Mouse (Mus musculus) left cerebral cortex, postnatal 36 days (tissue): Measurements from ENCODE around the gene Acbd5. TPM values are rescaled to one million over a fixed set of nuclear protein-coding genes. Genes with fewer than 3 reads are reported as not detected.
"Not testable (repeated sequence)": the region's sequence is repeated elsewhere in the genome, so short reads cannot be mapped to it uniquely, and the experiment has no call there.

Source experiments
- DNase-seq, 2 experiments: peaks; one replicate each; pipeline ENCODE4 v3.0.0; 2021 to 2022; ENCODE audit warnings: low spot score in 2 of 2, mixed read lengths in 1 of 2
- intact Hi-C: fragments of 180-260 bp; cut with DNase I; formaldehyde crosslinking; loops from one replicate; pipeline ENCODE4 v1.15.1; 2025
- total RNA-seq, 2 experiments: library from RNA; stranded (reverse); gene quantifications; 2 replicates each; pipeline ENCODE4 v1.2.3; 2021

The Acbd5 gene
- total RNA-seq = 10 to 100 TPM; 72.6 to 78.9 TPM

DNA sequence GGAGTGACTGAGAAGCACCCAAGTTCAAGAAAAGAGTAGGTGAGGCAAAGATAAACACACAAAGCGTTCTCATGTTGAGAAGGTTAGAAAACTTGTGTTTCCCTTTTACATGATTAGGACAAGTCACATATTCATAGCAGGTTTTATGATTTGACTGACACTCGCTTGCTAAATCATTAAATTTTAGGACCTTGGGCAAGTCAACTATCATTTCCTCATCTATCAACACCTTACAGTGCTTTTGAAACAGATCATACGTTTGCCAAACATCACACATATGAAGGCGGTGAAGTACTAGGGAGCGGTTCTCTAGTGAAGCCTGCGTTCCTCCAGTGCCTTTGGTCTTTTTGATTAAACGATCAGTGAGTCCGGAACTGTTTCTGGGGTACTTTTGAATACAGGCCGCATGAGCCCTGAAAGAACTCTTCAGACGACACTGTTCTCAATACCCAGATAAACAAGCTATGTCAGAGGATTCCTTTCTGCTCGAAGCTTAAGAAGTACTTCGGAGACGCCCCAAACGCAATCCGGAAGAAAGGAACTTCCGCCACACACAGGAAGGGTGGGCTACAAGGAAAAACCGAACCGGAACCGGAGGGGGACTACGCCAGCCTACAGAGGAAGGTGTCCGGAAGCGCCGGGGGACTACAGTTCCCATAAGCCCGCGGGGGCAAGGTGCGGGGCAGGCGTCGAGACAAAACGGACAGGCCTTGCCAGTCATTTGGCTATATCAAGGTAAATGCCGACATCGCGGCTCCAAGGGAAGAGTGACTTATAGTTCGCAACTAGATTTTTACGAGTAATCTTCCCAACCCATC is at the start of gene Acbd5:
Acbd5 (plus strand) TSS at position 616 of the 818 bp plus-strand sequence.
- intact Hi-C loops = loop anchor here (1.0 to 2.0 kb wide), 2 partner anchors 27 to 89 kb away; partner anchors contain the start of genes Abi1, Mastl and Yme1l1
- peak; percentile 95 to 97 for DNase-seq

DNA sequence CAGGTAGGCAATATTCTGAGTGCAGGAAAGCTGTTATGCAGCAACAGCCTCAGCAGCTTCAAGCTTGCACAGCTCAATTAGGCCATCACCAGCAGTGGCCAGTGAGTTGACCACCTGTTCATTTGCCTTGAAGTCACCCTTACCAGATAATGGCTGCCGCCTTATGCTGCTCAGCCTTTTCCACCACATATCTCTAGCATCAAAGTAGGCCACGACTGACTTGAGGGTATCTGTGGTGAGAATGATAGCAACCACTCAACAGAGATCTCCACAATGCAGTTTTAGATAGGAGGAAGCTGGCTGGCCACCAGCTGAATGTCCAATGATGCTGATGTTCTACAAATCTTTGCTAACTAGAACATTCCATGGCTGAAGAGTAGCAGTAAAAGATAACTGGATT is 48.8 kb upstream of the Acbd5 start:
- no peak for DNase-seq
- intact Hi-C loops = no loop called here

DNA sequence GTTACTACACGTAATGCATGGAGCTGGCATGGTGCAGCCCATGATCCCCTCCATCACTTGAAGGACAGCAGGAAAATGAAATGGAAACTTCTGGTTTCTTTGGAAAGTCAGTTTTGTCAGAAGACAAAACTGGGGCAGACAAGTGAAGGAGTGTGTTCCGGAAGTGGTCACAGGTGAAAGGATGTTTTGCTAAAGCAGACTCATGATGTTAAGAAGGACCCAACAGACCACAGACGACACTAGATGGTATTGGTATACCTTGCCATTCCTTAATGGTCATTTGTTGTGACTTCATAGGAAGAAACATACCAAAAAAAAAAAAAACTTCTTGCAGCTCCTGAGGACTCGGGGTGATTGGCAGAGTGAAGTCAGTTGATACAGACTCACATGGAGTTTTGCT is 46.6 kb upstream of the Acbd5 start:
- no peak for DNase-seq
- intact Hi-C loops = no loop called here

DNA sequence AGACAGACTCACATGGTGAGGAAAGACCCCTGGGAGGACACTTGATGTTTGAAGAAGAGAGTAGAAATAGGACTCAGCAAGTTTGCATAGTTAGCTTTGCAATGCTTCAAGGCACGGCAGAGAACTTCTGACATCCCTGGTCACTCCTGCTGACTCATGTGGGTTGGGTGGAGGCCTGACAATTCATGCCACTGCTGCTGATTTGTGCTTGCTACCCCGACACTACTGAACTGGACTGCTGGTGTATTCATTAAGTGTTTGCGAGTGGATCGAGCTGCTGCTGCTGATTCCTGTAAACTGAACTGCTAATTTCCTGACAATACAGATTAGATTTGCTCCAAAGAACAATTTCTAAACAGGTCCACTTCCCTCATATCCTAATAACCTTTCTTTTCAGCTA is 46.2 kb upstream of the Acbd5 start:
- DNase-seq = no peak
- intact Hi-C loops = no loop called here

DNA sequence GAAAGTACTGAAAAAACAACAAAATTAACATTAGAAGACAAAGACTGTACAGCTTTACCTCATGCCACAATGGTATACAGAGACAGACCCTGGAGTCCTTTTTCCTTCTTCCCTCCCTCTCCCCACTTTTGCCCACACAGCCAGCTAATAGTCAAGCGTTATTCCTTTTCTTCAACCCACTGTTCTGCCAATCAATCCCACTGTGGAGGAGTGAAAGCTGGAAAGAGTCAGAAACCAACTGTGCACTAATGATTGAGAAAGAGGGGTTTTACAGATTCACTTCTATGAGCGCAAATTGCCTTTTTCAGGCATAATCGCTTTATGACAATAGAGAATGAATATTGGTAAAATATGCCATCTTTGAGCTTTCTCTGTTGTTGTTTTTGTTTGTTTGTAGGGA is 44.9 kb upstream of the Acbd5 start:
- no peak for DNase-seq
- intact Hi-C loops = no loop called here

DNA sequence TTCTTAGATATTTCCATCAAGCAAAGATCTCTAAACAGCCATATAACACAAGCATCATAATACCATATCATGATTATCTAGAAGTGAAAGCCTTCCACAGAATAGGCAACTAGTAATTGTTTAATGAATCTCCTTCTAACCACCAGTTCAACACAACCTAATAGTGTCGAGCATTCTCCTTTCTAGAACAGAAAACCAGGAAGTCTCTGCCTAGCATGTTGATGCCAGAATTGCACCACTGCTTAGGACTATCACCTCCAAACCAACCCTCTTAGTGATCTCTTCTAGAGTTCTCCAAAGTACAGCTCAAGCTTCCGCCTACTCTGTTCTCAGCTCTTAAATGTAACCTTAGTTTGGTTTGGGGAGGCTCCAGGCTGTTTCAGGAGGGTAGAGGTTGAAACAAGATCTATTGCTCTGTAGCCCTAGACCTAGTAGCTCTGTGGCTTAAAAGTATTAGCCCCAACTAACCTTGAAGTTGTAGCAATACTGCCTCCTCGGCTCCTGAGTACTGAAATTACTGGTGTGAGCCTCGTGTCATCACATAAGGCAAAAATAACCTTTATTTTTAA is 44.2 kb upstream of the Acbd5 start:
- DNase-seq = no peak
- intact Hi-C loops = no loop called here

DNA sequence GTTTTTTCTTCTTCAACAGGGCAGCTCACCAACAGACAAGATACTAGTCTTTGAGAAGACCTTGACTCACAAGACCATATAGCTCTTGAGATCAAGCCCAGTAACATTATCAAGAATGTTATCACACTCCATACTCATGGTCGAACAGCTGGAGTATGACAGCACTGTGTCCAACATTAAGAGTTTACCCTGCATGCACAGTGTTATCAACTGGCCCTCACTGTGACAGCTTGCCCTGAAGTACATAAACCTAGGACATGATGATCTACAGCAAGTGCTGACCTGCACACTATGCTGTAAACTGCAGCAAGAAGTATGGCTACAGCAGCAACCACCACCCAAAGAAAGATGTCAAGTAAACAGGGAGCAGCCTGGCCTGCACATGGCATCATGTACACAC is 41.6 kb upstream of the Acbd5 start:
- no peak for DNase-seq
- intact Hi-C loops = no loop called here

DNA sequence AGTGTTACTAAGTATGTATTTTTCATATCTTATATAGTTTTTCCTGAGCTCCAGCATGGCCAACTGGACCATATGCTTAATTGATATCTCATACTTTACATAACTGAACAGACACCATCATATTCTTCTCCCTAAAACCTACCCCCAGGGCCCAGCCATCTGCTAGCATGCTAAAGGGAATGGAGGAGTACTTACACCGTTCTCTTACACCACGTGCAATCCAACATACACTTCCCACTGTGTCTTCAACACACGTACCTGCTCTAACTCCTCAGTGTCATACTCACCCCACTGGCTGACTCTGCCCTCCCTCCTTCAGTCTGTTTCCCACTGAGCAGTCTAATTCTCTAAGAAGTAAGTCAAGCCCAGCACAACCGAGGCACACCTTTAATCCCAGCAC is 39.1 kb upstream of the Acbd5 start:
- intact Hi-C loops = no loop called here
- no peak for DNase-seq

DNA sequence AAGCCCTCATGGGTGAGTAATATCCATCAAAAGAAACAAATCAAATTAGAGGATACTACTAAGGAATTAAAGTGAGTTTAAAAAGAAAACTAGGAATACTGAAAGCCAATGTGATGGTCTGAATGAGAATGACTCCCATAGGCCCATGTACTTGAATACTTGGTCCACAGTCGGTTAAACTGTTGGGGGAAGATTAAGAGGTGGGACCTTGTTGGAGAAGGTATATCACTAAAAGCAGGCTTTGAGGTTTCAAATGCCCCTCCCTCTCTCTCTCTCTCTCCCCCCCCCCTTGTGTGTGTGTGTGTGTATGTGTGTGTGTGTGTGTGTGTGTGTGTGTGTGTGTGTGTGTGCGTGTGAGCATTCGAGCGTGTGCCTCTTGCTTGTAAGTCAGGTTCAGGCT is 37.3 kb upstream of the Acbd5 start:
- no peak for DNase-seq
- intact Hi-C loops = no loop called here

DNA sequence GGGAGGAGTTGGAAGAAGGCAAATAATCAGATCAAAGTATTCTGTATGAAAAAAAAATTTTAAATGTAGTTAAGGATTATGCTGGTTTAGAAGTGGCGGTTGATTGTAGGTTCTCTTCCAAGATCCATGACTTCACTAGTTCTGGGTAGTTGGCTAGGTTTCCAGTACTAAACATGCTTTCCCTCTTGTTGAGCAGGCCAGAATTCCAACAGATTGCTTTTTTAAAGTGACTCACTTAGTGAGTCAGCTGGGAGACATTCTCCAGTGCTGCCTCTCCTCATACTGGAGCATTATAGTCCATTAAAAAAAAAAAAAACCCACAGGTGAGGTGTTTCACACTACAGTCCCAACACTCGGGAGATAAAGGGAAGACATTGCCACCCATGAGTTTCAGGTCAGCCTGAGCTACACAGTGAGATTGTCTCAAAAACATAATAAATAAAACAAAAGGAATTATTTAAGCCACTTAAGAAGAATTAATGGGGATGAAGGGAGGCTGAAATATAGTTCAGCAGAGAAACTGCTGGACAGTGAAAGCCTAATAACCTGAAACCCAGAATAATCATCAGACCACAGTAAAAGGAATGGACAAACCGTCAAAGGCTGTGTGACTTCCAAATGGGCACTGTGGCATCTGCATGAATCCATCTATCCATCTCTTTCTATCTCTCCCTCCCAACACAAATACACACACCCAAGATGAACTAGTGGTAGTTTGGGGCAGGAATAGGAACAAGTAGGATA is 33.1 kb upstream of the Acbd5 start:
- intact Hi-C loops = loop anchor here (5.0 kb wide), 2 partner anchors 48 to 73 kb away; no protein-coding TSS in a partner anchor
- DNase-seq = no peak

DNA sequence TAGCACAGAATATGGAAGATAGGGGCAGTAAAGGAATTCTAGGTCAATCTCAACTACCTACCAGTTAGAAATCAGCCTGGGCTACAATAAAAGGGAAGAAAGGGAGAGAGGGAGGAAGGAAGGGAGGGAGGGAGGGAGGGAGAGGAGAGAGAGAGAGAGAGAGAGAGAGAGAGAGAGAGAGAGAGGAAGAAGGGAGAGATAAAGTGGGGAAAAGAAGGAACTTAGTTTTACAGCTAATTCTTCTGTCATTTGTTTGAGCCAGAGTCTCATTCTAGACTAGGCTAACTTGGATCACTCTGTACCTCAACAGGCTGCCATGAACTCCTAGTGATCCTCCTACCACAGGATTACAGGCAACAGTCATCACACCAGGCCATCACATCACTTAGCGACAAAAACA is 32.5 kb upstream of the Acbd5 start:
- no peak for DNase-seq
- intact Hi-C loops = loop anchor here (5.0 kb wide), 2 partner anchors 48 to 73 kb away; no protein-coding TSS in a partner anchor

DNA sequence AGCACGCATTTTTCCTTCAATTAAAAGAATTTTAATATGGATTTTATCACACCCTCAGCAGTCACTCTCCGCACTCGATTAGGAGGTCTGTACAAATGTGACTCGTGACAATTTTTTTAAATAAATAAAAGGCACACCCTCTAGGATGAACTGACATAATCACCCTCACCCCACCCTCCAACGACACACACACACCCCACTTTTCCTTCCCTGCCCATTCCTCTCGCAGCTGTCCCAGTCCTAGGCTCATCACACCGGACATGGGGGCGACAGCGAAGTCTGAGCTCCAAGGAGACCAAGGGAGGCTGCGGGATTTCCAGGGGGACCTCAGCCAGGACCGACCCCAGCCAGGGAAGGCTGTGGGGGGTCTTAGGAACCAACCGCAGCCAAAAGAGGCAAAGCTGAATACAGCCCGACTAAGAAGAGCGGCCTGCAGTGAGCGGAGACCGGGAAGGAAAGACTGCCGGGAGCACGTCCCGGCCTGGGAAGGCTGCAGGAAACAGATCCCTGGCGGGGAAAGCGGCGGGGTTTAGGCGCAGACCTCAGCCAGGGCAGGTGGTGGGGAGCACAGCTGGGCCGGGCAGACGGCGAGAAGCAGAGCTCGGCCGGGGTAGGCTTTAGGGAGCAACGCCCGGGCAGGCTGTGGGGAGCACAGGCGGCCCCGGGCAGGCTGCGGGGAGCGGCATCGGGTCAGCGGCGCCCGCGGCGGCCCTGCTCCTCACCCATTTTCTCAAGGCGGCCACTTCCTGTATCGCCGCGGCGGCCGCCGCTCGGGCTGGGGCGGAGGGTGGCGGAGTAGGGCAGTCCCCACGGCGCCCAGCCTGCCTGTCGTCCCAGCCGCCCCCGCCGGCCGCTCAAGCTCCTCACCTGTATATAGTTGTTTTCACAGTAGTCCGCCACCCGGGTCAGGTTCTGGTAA is 28.6 kb upstream of the Acbd5 start:
- intact Hi-C loops = loop anchor here (5.0 kb wide), 2 partner anchors 52 to 77 kb away; no protein-coding TSS in a partner anchor
- peak in 1 of 2 experiments; percentile 50 for DNase-seq

DNA sequence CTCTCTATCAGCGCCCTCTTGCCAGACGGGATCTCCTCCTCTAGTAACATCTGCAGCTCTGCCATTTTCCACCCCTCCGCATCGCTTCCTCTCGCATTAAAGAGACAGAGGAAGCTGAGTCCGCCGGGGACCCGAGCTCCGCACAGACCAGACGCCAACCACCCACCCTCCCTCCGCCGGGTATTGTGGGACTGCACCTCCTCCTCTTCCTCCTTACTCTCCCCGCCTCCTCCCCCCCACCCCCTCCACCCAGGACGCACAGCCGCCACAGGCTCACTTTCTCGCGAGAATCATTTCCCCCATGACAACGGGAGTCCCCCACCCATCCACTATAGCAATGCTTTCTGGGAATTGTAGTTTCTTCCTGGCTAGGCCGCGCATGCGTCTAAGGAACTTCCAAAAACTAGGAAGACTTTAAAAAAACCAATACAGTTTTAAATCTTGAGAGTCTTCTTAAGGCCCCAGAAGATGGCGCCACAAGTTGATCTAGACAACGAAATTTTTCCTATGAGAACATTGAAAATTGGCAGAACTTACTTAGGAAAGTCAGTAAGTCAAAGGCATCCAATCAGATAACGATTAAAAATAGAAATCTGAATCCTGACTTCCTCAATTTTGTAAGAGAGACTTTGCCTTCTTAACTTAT is 27.8 kb upstream of the Acbd5 start, which contains the start of gene Abi1:
Abi1 (minus strand) TSS at position 241 of the 646 bp plus-strand sequence.
- intact Hi-C loops = loop anchor here (1.0 to 2.0 kb wide), 2 partner anchors 28 to 145 kb away; partner anchors contain the start of genes Acbd5 and Pdss1

DNA sequence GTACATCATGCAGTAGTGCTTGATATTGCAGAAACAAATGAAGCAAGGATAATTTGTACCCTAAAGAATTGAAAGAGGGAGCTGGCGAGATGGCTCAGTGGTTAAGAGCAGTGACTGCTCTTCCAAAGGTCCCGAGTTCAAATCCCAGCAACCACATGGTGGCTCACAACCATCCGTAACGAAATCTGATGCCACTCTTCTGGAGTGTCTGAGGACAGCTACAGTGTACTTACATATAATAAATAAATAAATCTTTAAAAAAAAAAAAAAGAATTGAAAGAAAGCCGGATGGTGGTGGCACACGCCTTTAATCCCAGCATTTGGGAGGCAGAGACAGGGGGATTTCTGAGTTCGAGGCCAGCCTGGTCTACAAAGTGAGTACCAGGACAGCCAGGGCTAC is 27.3 kb upstream of the Acbd5 start:
- DNase-seq = not testable (repeated sequence)
- intact Hi-C loops = loop anchor here (1.0 to 2.0 kb wide), 2 partner anchors 28 to 146 kb away; partner anchors contain the start of genes Acbd5 and Pdss1

More for the DNA sequence above, 27.8 kb upstream of the Acbd5 start, which contains the start of gene Abi1:
- peak; percentile 87 to 91 for DNase-seq

DNA sequence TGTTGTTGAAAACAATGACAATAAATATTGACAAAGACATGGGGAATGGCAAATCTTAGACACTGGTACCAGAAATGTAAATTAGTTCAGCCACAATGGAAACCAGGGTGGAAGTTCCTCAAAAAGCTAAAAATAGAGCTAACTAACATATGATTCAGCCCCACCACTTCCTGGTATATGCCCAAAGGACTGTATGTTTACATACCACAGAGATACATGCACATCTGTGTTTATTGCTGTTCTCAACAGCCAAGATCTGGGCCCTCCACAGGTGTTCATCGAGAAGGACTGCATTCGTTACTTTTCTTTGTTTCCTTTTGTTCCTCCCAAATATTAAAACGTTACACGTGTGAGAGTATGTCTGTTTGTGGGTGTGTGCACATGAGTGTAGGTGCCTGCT is 26.5 kb upstream of the Acbd5 start:
- intact Hi-C loops = loop anchor here (2.0 kb wide), 1 partner anchor 147 kb away; the partner anchor contains the start of gene Pdss1
- no peak for DNase-seq

DNA sequence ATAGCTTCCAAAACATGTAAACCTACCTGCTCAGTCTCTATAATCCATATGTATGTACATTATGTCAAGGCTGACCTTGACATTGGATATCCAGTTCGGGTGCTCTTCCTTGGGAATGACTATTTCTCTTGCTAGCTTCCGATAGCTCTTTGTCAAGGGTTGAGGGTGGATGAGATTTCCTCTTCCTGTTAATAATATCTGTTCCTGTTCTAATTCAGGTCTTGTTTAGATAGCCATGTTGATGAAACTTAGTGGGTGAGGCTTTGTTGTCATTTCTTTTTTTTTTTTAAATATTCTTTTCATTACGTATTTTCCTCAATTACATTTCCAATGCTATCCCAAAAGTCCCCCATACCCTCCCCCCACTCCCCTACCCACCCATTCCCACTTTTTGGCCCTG is 25.8 kb upstream of the Acbd5 start:
- intact Hi-C loops = no loop called here
- DNase-seq = no peak

DNA sequence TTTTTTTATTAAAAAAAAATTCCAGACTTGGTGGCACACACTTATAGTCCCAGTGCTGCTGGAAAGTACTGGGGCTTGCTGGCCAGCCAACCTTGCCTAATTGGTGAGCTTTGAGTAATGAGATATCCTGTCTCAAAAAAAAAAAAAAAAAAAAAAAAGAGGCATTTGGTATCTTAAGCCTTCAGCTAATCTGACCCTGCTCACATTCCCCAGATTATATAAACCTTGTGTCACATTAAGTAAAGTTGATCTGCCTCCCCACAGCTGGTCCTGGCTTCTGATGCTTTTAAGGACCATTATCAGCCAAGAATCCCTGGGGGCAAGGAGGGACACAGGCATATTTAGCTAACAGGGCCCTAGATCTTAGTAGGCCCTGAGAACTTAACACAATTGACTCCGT is 22.3 kb upstream of the Acbd5 start:
- no peak for DNase-seq
- intact Hi-C loops = no loop called here

DNA sequence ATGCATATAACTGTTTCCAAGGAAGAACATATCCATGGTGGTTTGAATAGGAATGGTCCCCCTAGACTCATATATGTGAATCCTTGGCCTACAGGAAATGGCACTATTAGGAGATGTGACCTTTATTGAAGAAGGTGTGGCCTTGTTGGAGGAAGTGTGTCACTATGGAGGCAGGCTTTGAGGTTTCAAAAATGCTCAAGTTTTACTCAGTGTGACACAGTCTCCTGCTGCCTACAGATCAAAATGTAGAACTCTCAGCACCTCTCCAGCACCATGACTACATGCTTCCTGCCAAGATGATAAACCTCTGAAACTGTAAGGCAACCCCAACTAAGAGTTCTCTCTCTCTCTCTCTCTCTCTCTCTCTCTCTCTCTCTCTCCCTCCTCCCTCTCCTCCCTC is 20.0 kb upstream of the Acbd5 start:
- intact Hi-C loops = no loop called here
- DNase-seq = no peak

DNA sequence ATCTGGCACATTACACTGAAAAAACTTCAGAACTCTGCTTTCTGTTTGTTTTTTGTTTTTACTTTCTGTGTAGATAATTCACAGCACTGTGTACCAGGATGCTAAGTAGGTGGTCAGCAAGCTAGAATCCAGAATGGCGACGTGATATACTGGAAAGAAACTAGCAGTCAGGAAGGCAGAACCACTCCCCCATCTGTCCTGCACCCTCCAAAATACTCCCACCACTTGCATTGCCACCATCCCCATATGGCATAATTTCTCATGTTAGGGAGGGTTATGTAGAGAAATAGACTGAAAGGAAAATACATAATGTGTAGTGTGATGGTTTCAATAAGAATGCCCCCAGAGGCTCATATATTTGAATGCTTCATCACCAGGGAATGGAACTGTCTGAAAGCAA is 16.1 kb upstream of the Acbd5 start:
- no peak for DNase-seq
- intact Hi-C loops = no loop called here
